Mouse (Mus musculus): ENCODE measurements around the gene Fam168a.

GRCm38 (mm10) chr7:100837701-100838100, 131.3 kb downstream of the Fam168a start:
- TF ChIP-seq CTCF (IDR thresholded peaks at IDR 0.05) = no peak
- no peak for TF ChIP-seq POLR2A (IDR thresholded peaks at IDR 0.05; ENCODE audit: insufficient read depth, low read depth, low read length)
